Mouse (Mus musculus): ENCODE data around the gene Stom. TPM values are rescaled to one million over a fixed set of nuclear protein-coding genes. Genes with fewer than 3 reads are reported as not detected.

Stom gene
- polyA plus RNA-seq, 1 experiment = 18.8 TPM

GRCm38 (mm10) chr2:35333670-35334069 is 3.1 kb downstream of the Stom start:
- H3K4me1 ChIP-seq (ENCODE audit: control insufficient read depth, insufficient read depth, low read length) = 0 out of 2 replicates have a peak, but pooled peaks cover 2% of the 10 kb centered on the region
- no peak overlapping the region for H3K4me3 ChIP-seq (ENCODE audit: insufficient read depth, low read depth, low read length)
- no peak for TF ChIP-seq CTCF (conservative IDR thresholded peaks at IDR 0.05; ENCODE audit: insufficient read depth, insufficient read length, low read depth, low read length)
- TF ChIP-seq POLR2A (IDR thresholded peaks at IDR 0.05; ENCODE audit: low read depth, low read length) = no peak
- H3K27ac ChIP-seq (ENCODE audit: insufficient read depth, low read depth, low read length) = no peak overlapping the region
- H3K36me3 ChIP-seq (ENCODE audit: control insufficient read depth, insufficient read depth, low read length) = no peaks in the 10 kb centered on the region
- H3K27me3 ChIP-seq (replicated peaks; ENCODE audit: control insufficient read depth, insufficient read depth, low read length) = no peaks in the 10 kb centered on the region
- no peak for DNase-seq

- Histone ChIP-seq H3K4me1 (ENCODE audit: control insufficient read depth, insufficient read depth, low read length) (no peaks in the 10 kb centered on the region), H3K36me3 (ENCODE audit: control insufficient read depth, insufficient read depth, low read length) (no peaks in the 10 kb centered on the region), H3K27ac (ENCODE audit: insufficient read depth, low read depth, low read length) (no peak overlapping the region), H3K27me3 (replicated peaks; ENCODE audit: control insufficient read depth, insufficient read depth, low read length) (no peaks in the 10 kb centered on the region), H3K4me3 (ENCODE audit: insufficient read depth, low read depth, low read length) (no peak overlapping the region)
- no peak for DNase-seq
- TF ChIP-seq CTCF (conservative IDR thresholded peaks at IDR 0.05; ENCODE audit: insufficient read depth, insufficient read length, low read depth, low read length) = no peak
- no peak for TF ChIP-seq POLR2A (IDR thresholded peaks at IDR 0.05; ENCODE audit: low read depth, low read length)
- 75% methylated on average over 2 of the region's 2 CpGs for WGBS
Measured at GRCm38 (mm10) chr2:35331205-35331604, 5.6 kb downstream of the Stom start.

- H3K4me3 ChIP-seq (ENCODE audit: insufficient read depth, low read depth, low read length) = no peak overlapping the region
- H3K27ac ChIP-seq (ENCODE audit: insufficient read depth, low read depth, low read length) = no peak overlapping the region
- no peaks in the 10 kb centered on the region for H3K4me1 ChIP-seq (ENCODE audit: control insufficient read depth, insufficient read depth, low read length)
- WGBS = 89% methylated on average over 2 of the region's 2 CpGs
- TF ChIP-seq CTCF (conservative IDR thresholded peaks at IDR 0.05; ENCODE audit: insufficient read depth, insufficient read length, low read depth, low read length) (no peak), POLR2A (IDR thresholded peaks at IDR 0.05; ENCODE audit: low read depth, low read length) (no peak)
- no peak for DNase-seq
- H3K27me3 ChIP-seq (replicated peaks; ENCODE audit: control insufficient read depth, insufficient read depth, low read length) = no peaks in the 10 kb centered on the region
- H3K36me3 ChIP-seq (ENCODE audit: control insufficient read depth, insufficient read depth, low read length) = no peaks in the 10 kb centered on the region
Measured at GRCm38 (mm10) chr2:35329061-35329460, 7.7 kb downstream of the Stom start.

- Histone ChIP-seq H3K36me3 (ENCODE audit: control insufficient read depth, insufficient read depth, low read length) (no peaks in the 10 kb centered on the region), H3K4me3 (ENCODE audit: insufficient read depth, low read depth, low read length) (no peak overlapping the region), H3K27ac (ENCODE audit: insufficient read depth, low read depth, low read length) (no peak overlapping the region), H3K4me1 (ENCODE audit: control insufficient read depth, insufficient read depth, low read length) (no peaks in the 10 kb centered on the region), H3K27me3 (replicated peaks; ENCODE audit: control insufficient read depth, insufficient read depth, low read length) (no peaks in the 10 kb centered on the region)
- no peak for DNase-seq
- TF ChIP-seq POLR2A (IDR thresholded peaks at IDR 0.05; ENCODE audit: low read depth, low read length) (no peak), CTCF (conservative IDR thresholded peaks at IDR 0.05; ENCODE audit: insufficient read depth, insufficient read length, low read depth, low read length) (no peak)
- WGBS = 50% methylated on average over 11 of the region's 11 CpGs
Measured at GRCm38 (mm10) chr2:35328064-35328792, 8.5 kb downstream of the Stom start.

GRCm38 (mm10) chr2:35327583-35327982 is 9.2 kb downstream of the Stom start:
- no peak for DNase-seq
- H3K36me3 ChIP-seq (ENCODE audit: control insufficient read depth, insufficient read depth, low read length) = no peaks in the 10 kb centered on the region
- H3K27me3 ChIP-seq (replicated peaks; ENCODE audit: control insufficient read depth, insufficient read depth, low read length) = no peaks in the 10 kb centered on the region
- WGBS = 51% methylated on average over 10 of the region's 10 CpGs
- no peaks in the 10 kb centered on the region for H3K4me1 ChIP-seq (ENCODE audit: control insufficient read depth, insufficient read depth, low read length)
- TF ChIP-seq CTCF (conservative IDR thresholded peaks at IDR 0.05; ENCODE audit: insufficient read depth, insufficient read length, low read depth, low read length) (no peak), POLR2A (IDR thresholded peaks at IDR 0.05; ENCODE audit: low read depth, low read length) (no peak)
- peak overlapping the region; percentile 2; the same call in 1 of the 2 replicates for H3K4me3 ChIP-seq (ENCODE audit: insufficient read depth, low read depth, low read length)
- peak overlapping the region; percentile 63 for H3K27ac ChIP-seq (ENCODE audit: insufficient read depth, low read depth, low read length)

- no peaks in the 10 kb centered on the region for H3K27me3 ChIP-seq (replicated peaks; ENCODE audit: control insufficient read depth, insufficient read depth, low read length)
- no peaks in the 10 kb centered on the region for H3K36me3 ChIP-seq (ENCODE audit: control insufficient read depth, insufficient read depth, low read length)
- DNase-seq = peak; percentile 41
- no peaks in the 10 kb centered on the region for H3K4me1 ChIP-seq (ENCODE audit: control insufficient read depth, insufficient read depth, low read length)
- H3K4me3 ChIP-seq (ENCODE audit: insufficient read depth, low read depth, low read length) = no peak overlapping the region
- TF ChIP-seq POLR2A (IDR thresholded peaks at IDR 0.05; ENCODE audit: low read depth, low read length) = no peak
- no peak for TF ChIP-seq CTCF (conservative IDR thresholded peaks at IDR 0.05; ENCODE audit: insufficient read depth, insufficient read length, low read depth, low read length)
- H3K27ac ChIP-seq (ENCODE audit: insufficient read depth, low read depth, low read length) = peak overlapping the region; percentile 86
- WGBS = 63% methylated on average over 1 of the region's 1 CpGs
Measured at GRCm38 (mm10) chr2:35326931-35327330, 9.8 kb downstream of the Stom start.

GRCm38 (mm10) chr2:35325930-35326329 is 10.8 kb downstream of the Stom start:
- TF ChIP-seq POLR2A (IDR thresholded peaks at IDR 0.05; ENCODE audit: low read depth, low read length) = no peak
- TF ChIP-seq CTCF (conservative IDR thresholded peaks at IDR 0.05; ENCODE audit: insufficient read depth, insufficient read length, low read depth, low read length) = no peak
- H3K4me1 ChIP-seq (ENCODE audit: control insufficient read depth, insufficient read depth, low read length) = no peaks in the 10 kb centered on the region
- 76% methylated on average over 10 of the region's 10 CpGs for WGBS
- H3K4me3 ChIP-seq (ENCODE audit: insufficient read depth, low read depth, low read length) = no peak overlapping the region
- H3K27ac ChIP-seq (ENCODE audit: insufficient read depth, low read depth, low read length) = no peak overlapping the region
- H3K27me3 ChIP-seq (replicated peaks; ENCODE audit: control insufficient read depth, insufficient read depth, low read length) = no peaks in the 10 kb centered on the region
- no peaks in the 10 kb centered on the region for H3K36me3 ChIP-seq (ENCODE audit: control insufficient read depth, insufficient read depth, low read length)
- DNase-seq = no peak

Data from kidney, adult 2 months (tissue).